Mouse (Mus musculus): ENCODE results near the gene Klrk1. TPM values are rescaled to one million over a fixed set of nuclear protein-coding genes. Genes with fewer than 3 reads are reported as not detected.

Klrk1 gene
- 2.4 TPM for total RNA-seq (2023)

GRCm38 (mm10) chr6:129623735-129624134 is at the start of gene Klrk1:
TSS of gene Klrk1 (minus strand) at chr6:129623864.

GRCm38 (mm10) chr6:129660589-129660988 is 36.9 kb upstream of the Klrk1 start, which contains the start of gene Klrc2:
TSS of gene Klrc2 (minus strand) at chr6:129660689.

GRCm38 (mm10) chr6:129643237-129643636 is 19.6 kb upstream of the Klrk1 start, which contains the start of gene Klrc3:
TSS of gene Klrc3 (minus strand) at chr6:129643337.

GRCm38 (mm10) chr6:129591508-129591907 is 32.2 kb downstream of the Klrk1 start, which contains the start of gene Klrd1:
TSS of gene Klrd1 (plus strand) at chr6:129591782.

GRCm38 (mm10) chr6:129577605-129578004 is 46.1 kb downstream of the Klrk1 start, which contains the start of gene Klre1:
TSS of gene Klre1 (plus strand) at chr6:129577905.

Other genes starting within 250 kb of the Klrk1 start
- not detected for gene Clec12b, start 238.0 kb downstream of the Klrk1 start, total RNA-seq (2023)
- not detected for gene Clec1b, start 226.6 kb downstream of the Klrk1 start, total RNA-seq (2023)
- gene Clec9a, start 215.0 kb downstream of the Klrk1 start, total RNA-seq (2023) = 1.8 TPM
- not detected for gene Clec1a, start 171.9 kb downstream of the Klrk1 start, total RNA-seq (2023)
- not detected for gene Olr1, start 116.7 kb downstream of the Klrk1 start, total RNA-seq (2023)
- gene Tmem52b, start 111.3 kb downstream of the Klrk1 start, total RNA-seq (2023) = not detected
- gene Gabarapl1, start 90.7 kb downstream of the Klrk1 start, total RNA-seq (2023) = 14.5 TPM
- gene Klre1, start 46.0 kb downstream of the Klrk1 start, total RNA-seq (2023) = 0.77 TPM
- gene Klrd1, start 32.1 kb downstream of the Klrk1 start, total RNA-seq (2023) = 205 TPM
- not detected for gene Klrc3, start 19.5 kb upstream of the Klrk1 start, total RNA-seq (2023)
- gene Klrc2, start 36.8 kb upstream of the Klrk1 start, total RNA-seq (2023) = 0.15 TPM
- gene Klrc1, start 55.1 kb upstream of the Klrk1 start, total RNA-seq (2023) = 1.3 TPM
- gene Klri1, start 93.3 kb upstream of the Klrk1 start, total RNA-seq (2023) = 1.1 TPM
- 0.49 TPM for gene Klri2, start 116.6 kb upstream of the Klrk1 start, total RNA-seq (2023)
- gene Gm156, start 160.4 kb upstream of the Klrk1 start, total RNA-seq (2023) = not detected
- not detected for gene Gm17631, start 238.8 kb upstream of the Klrk1 start, total RNA-seq (2023)

Measured in CD8-positive naive resting alpha-beta T cell, adult 57 days (primary cell).